Mouse (Mus musculus) gastrocnemius, postnatal 25 days (tissue): ENCODE measurements around the gene Atp5b. TPM values are rescaled to one million over a fixed set of nuclear protein-coding genes. Genes with fewer than 3 reads are reported as not detected.

Experiments
- DNase-seq: peaks from one replicate; pipeline ENCODE4 v3.0.0; 2022
- microRNA-seq, 2 experiments: library from miRNA; unstranded; fragments of <30 nt; microRNA quantifications; one replicate each; pipeline ENCODE4 v1.2.0; 2021; ENCODE audit warnings: borderline replicate concordance in 2 of 2
- total RNA-seq, 2 experiments: library from RNA; stranded (reverse); gene quantifications; 1 replicate in 1 of 2; 2 replicates in 1 of 2; pipeline ENCODE4 v1.2.3; 2021

The Atp5b gene
- total RNA-seq, 2 experiments from 2014 or later: 3,933 to 4,186 TPM

- no peak for DNase-seq
These were observed 13.2 kb downstream of the Atp5b start for GRCm38 (mm10) chr10:128096313-128096692.

GRCm38 (mm10) chr10:128096693-128097586, 13.9 kb downstream of the Atp5b start:
- peak; percentile 87 for DNase-seq

GRCm38 (mm10) chr10:128097587-128097971, 14.5 kb downstream of the Atp5b start:
- peak; percentile 50 for DNase-seq

DNA sequence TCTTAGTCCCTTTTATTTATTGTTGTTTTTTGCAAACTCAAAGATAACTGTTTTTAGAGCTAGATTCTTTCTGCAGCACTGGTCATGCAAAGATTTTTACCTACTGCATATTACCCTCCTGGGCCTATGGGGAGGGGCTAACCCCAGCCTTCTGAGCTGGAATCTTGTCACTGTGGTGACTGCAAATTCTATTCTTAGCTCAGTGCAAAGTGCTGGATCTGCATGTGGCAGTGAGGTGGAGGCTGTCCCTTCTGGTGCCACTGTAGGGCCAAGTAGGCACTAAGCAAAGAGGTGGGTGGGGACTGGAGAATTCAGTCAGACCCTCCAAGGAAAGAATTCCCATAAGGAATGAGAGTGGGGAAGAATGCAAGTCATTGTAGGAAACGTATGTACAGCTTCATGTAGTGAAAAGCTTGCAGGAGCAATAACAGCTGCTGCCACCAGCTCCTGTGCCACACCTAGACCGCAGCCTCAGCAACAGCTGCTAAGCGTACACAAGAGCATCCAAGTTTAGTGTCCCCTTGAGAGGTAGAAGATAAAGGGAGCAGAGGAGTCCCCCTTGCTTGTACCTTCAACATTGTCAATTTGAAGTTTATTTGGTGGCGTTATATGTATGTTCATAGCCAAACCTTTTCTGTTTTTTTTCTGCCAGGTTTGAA, 27.2 kb downstream of the Atp5b start:
- peak; percentile 35 for DNase-seq

GRCm38 (mm10) chr10:128111227-128111626, 28.2 kb downstream of the Atp5b start:
- DNase-seq: no peak

GRCm38 (mm10) chr10:128123833-128124232, 40.8 kb downstream of the Atp5b start:
- no peak for DNase-seq

- no peak for DNase-seq
These were observed 41.8 kb downstream of the Atp5b start for GRCm38 (mm10) chr10:128124831-128125230.

GRCm38 (mm10) chr10:128125951-128126350, 42.9 kb downstream of the Atp5b start:
- no peak for DNase-seq

- DNase-seq: no peak
These were observed 44.4 kb downstream of the Atp5b start for GRCm38 (mm10) chr10:128127497-128127896.

GRCm38 (mm10) chr10:128128143-128128542, 45.1 kb downstream of the Atp5b start:
- DNase-seq: no peak

- no peak for DNase-seq
These were observed 48.2 kb downstream of the Atp5b start for GRCm38 (mm10) chr10:128131297-128131696.

- no peak for DNase-seq
These were observed 48.7 kb downstream of the Atp5b start for GRCm38 (mm10) chr10:128131812-128132211.

- no peak for DNase-seq
These were observed 50.7 kb downstream of the Atp5b start for GRCm38 (mm10) chr10:128133650-128134332.

- no peak for DNase-seq
These were observed 52.3 kb downstream of the Atp5b start for GRCm38 (mm10) chr10:128135374-128135773.

Small RNA genes within 50 kb of the gene (microRNA-seq; reads per million reads assigned to microRNA genes)
- 19.2 to 29.1 reads per million in 2 experiments for gene Mir677

Other genes starting within 250 kb of the Atp5b start
- gene Rdh19, start 233.3 kb upstream of the Atp5b start, total RNA-seq: not detected
- not detected for gene Rdh16f2, start 216.8 kb upstream of the Atp5b start, total RNA-seq
- gene Rdh7, start 194.5 kb upstream of the Atp5b start, total RNA-seq: not detected
- gene Sdr9c7, start 184.8 kb upstream of the Atp5b start, total RNA-seq: not detected
- gene Hsd17b6, start 75.7 kb upstream of the Atp5b start, total RNA-seq: not detected
- 1 to 10 TPM in 1 of 2 experiments, under 1 TPM in 1; 0.51 to 1.0 TPM for gene Prim1, start 68.1 kb upstream of the Atp5b start, total RNA-seq
- gene Naca, start 47.7 kb upstream of the Atp5b start, total RNA-seq: 100 to 1,000 TPM; 339 to 340 TPM
- 10 to 100 TPM; 61.5 to 62.3 TPM for gene Ptges3, start 24.3 kb upstream of the Atp5b start, total RNA-seq
- gene Baz2a, start 8.3 kb downstream of the Atp5b start, total RNA-seq: 10 to 100 TPM; 11.4 to 12.0 TPM
- 10 to 100 TPM; 54.4 to 61.5 TPM for gene Rbms2, start 97.0 kb downstream of the Atp5b start, total RNA-seq
- gene Gls2, start 111.2 kb downstream of the Atp5b start, total RNA-seq: under 1 TPM; 0.41 to 0.94 TPM
- 10 to 100 TPM; 31.0 to 35.6 TPM for gene Spryd4, start 128.5 kb downstream of the Atp5b start, total RNA-seq
- gene Mip, start 142.6 kb downstream of the Atp5b start, total RNA-seq: under 1 TPM in 1 of 2 experiments, not detected in 1; 0.13 TPM
- 1 to 10 TPM; 2.0 to 3.5 TPM for gene Timeless, start 148.8 kb downstream of the Atp5b start, total RNA-seq
- gene Apon, start 170.8 kb downstream of the Atp5b start, total RNA-seq: not detected
- gene Apof, start 185.4 kb downstream of the Atp5b start, total RNA-seq: not detected
- gene Stat2, start 187.3 kb downstream of the Atp5b start, total RNA-seq: 1 to 10 TPM; 4.6 to 4.7 TPM
- gene Il23a, start 215.5 kb downstream of the Atp5b start, total RNA-seq: not detected
- 1 to 10 TPM; 5.1 to 5.4 TPM for gene Pan2, start 220.1 kb downstream of the Atp5b start, total RNA-seq
- 10 to 100 TPM; 45.5 to 47.9 TPM for gene Cnpy2, start 239.2 kb downstream of the Atp5b start, total RNA-seq